Mouse (Mus musculus): Measurements from ENCODE around the gene Olfr1493-ps1.

The Olfr1493-ps1 gene

GRCm38 (mm10) chr19:13722978-13723377, at the start of gene Olfr1493-ps1:
Gene Olfr1493-ps1 (plus strand): TSS chr19:13723278.
- no peak for DNase-seq (ENCODE audit: low read depth, low spot score)

GRCm38 (mm10) chr19:13696968-13697367, 26.1 kb upstream of the Olfr1493-ps1 start, which contains the start of gene Olfr1491:
Gene Olfr1491 (plus strand): TSS chr19:13697268.
- no peak for DNase-seq (ENCODE audit: low read depth, low spot score)

- DNase-seq (ENCODE audit: low read depth, low spot score) = no peak
These were observed 16.4 kb downstream of the Olfr1493-ps1 start, which contains the start of gene Olfr1494 for GRCm38 (mm10) chr19:13739428-13739827. Gene Olfr1494 (plus strand): TSS chr19:13739728.

GRCm38 (mm10) chr19:13749366-13749765, 26.3 kb downstream of the Olfr1493-ps1 start:
- no peak for DNase-seq (ENCODE audit: low read depth, low spot score)

- no peak for DNase-seq (ENCODE audit: low read depth, low spot score)
These were observed 41.2 kb downstream of the Olfr1493-ps1 start, which contains the start of gene Olfr1495 for GRCm38 (mm10) chr19:13764306-13764705. Gene Olfr1495 (plus strand): TSS chr19:13764606.

- no peak for DNase-seq (ENCODE audit: low read depth, low spot score)
These were observed 45.6 kb downstream of the Olfr1493-ps1 start for GRCm38 (mm10) chr19:13768565-13769276.

- DNase-seq (ENCODE audit: low read depth, low spot score) = no peak
These were observed 54.5 kb downstream of the Olfr1493-ps1 start, which contains the start of gene Olfr1496 for GRCm38 (mm10) chr19:13777578-13777977. Gene Olfr1496 (plus strand): TSS chr19:13777878.

Measured in A20 (cell line).